Mouse (Mus musculus) CH12.LX (cell line): ENCODE data around the gene Sh3glb2. TPM values are rescaled to one million over a fixed set of nuclear protein-coding genes. Genes with fewer than 3 reads are reported as not detected.

ENCODE experiments used
- DNase-seq: peaks from one replicate; pipeline ENCODE4 v3.0.0-alpha.2; 2013; ENCODE audit errors: extremely low read depth
- H3K27ac ChIP-seq: 2 replicates; pipeline ENCODE4 v1.5.1; 2012; ENCODE audit warnings: low read depth, mild to moderate bottlenecking, control low read depth, moderate library complexity; ENCODE audit not compliant: insufficient read depth
- H3K27me3 ChIP-seq: replicated peaks from 2 replicates; pipeline ENCODE3; 2012; ENCODE audit warnings: inconsistent platforms
- H3K36me3 ChIP-seq, 2 experiments: replicated peaks in 1 of 2; 2 replicates each; pipeline versions ENCODE3 to v1.6.1; 2012; ENCODE audit warnings: inconsistent platforms in 1 of 2, low read length in 1 of 2, mild to moderate bottlenecking in 1 of 2, mixed read lengths in 1 of 2, moderate library complexity in 1 of 2; ENCODE audit not compliant: control insufficient read depth in 1 of 2, insufficient read depth in 1 of 2
- H3K4me1 ChIP-seq, 2 experiments: 2 replicates each; pipeline ENCODE4 v1.6.1; 2012; ENCODE audit warnings: inconsistent platforms in 1 of 2, moderate library complexity in 1 of 2; ENCODE audit not compliant: insufficient read depth in 2 of 2, control insufficient read depth in 1 of 2
- H3K4me2 ChIP-seq: 2 replicates; pipeline ENCODE4 v1.6.1; 2012; ENCODE audit warnings: low read depth, mild to moderate bottlenecking, control low read depth; ENCODE audit not compliant: poor library complexity, insufficient read depth, severe bottlenecking
- H3K4me3 ChIP-seq, 3 experiments: fragments of 150-350 bp in 1 of 3; sonication (generic) in 1 of 3; replicated peaks in 1 of 3; 2 replicates each; pipeline versions ENCODE3 to v1.5.1; 2011 to 2012; ENCODE audit warnings: low read depth in 2 of 3, low read length in 2 of 3, mild to moderate bottlenecking in 2 of 3, moderate library complexity in 2 of 3, control low read depth in 1 of 3, improper control_type of control experiment in 1 of 3, inconsistent platforms in 1 of 3, mixed read lengths in 1 of 3; ENCODE audit not compliant: poor library complexity in 1 of 3
- H3K79me2 ChIP-seq: replicated peaks from 2 replicates; pipeline ENCODE4 v1.6.1; 2012; ENCODE audit warnings: mild to moderate bottlenecking, moderate library complexity; ENCODE audit not compliant: control insufficient read depth, poor library complexity, insufficient read depth, severe bottlenecking; ENCODE audit errors: extremely low read depth
- H3K9ac ChIP-seq: 2 replicates; pipeline ENCODE4 v1.6.1; 2012; ENCODE audit warnings: low read depth, mild to moderate bottlenecking, control low read depth, moderate library complexity; ENCODE audit not compliant: insufficient read depth
- H3K9me3 ChIP-seq: replicated peaks from 2 replicates; pipeline ENCODE3; 2012; ENCODE audit warnings: low read length, inconsistent platforms, mixed read lengths
- BHLHE40 ChIP-seq: IDR thresholded peaks from 2 replicates; pipeline ENCODE4 v1.6.1; 2011; ENCODE audit warnings: mild to moderate bottlenecking, low read depth, low read length, improper control_type of control experiment
- CHD2 ChIP-seq: IDR thresholded peaks from 2 replicates; pipeline ENCODE4 v1.6.1; 2011; ENCODE audit warnings: low read length, improper control_type of control experiment
- CTCF ChIP-seq, 2 experiments: IDR thresholded peaks in 1 of 2; conservative IDR thresholded peaks in 1 of 2; 2 replicates each; pipeline ENCODE4 v1.5.1; 2011 to 2012; ENCODE audit warnings: low read depth in 2 of 2, low read length in 2 of 2, improper control_type of control experiment in 1 of 2, inconsistent platforms in 1 of 2, mild to moderate bottlenecking in 1 of 2, moderate library complexity in 1 of 2
- E2F4 ChIP-seq: IDR thresholded peaks from 2 replicates; pipeline ENCODE4 v1.6.1; 2011; ENCODE audit warnings: low read depth, low read length, improper control_type of control experiment; ENCODE audit not compliant: insufficient replicate concordance
- ELF1 ChIP-seq: IDR thresholded peaks from 2 replicates; pipeline ENCODE4 v1.6.1; 2014; ENCODE audit warnings: low read depth, mild to moderate bottlenecking, inconsistent platforms, low read length, improper control_type of control experiment
- ETS1 ChIP-seq: conservative IDR thresholded peaks from 2 replicates; pipeline ENCODE4 v1.6.1; 2012; ENCODE audit warnings: low read depth, mild to moderate bottlenecking, inconsistent platforms, low read length, improper control_type of control experiment, moderate library complexity
- GABPA ChIP-seq: IDR thresholded peaks from 2 replicates; pipeline ENCODE4 v1.6.1; 2012; ENCODE audit warnings: low read depth, low read length, improper control_type of control experiment, inconsistent platforms; ENCODE audit not compliant: insufficient replicate concordance
- IRF4 ChIP-seq: IDR thresholded peaks from 2 replicates; pipeline ENCODE4 v1.6.1; 2014; ENCODE audit warnings: low read depth, mild to moderate bottlenecking, inconsistent platforms, low read length, improper control_type of control experiment
- JUND ChIP-seq: conservative IDR thresholded peaks from 2 replicates; pipeline ENCODE4 v1.6.1; 2011; ENCODE audit warnings: low read depth, low read length, improper control_type of control experiment
- KAT2A ChIP-seq: IDR thresholded peaks from 2 replicates; pipeline ENCODE4 v1.6.1; 2012; ENCODE audit warnings: low read length, improper control_type of control experiment, inconsistent platforms; ENCODE audit not compliant: insufficient replicate concordance
- MAFK ChIP-seq: IDR thresholded peaks from 2 replicates; pipeline ENCODE4 v1.6.1; 2011; ENCODE audit warnings: low read length, improper control_type of control experiment; ENCODE audit not compliant: insufficient replicate concordance
- MEF2A ChIP-seq: IDR thresholded peaks from 2 replicates; pipeline ENCODE4 v1.6.1; 2014; ENCODE audit warnings: low read depth, mild to moderate bottlenecking, inconsistent platforms, low read length, improper control_type of control experiment, borderline replicate concordance
- MYC ChIP-seq: IDR thresholded peaks from 2 replicates; pipeline ENCODE4 v1.6.1; 2011; ENCODE audit warnings: low read depth, mild to moderate bottlenecking, improper control_type of control experiment, low read length
- NELFE ChIP-seq: IDR thresholded peaks from 2 replicates; pipeline ENCODE4 v1.6.1; 2011; ENCODE audit warnings: low read depth, low read length, improper control_type of control experiment
- NRF1 ChIP-seq: IDR thresholded peaks from 2 replicates; pipeline ENCODE4 v1.6.1; 2014; ENCODE audit warnings: low read depth, mild to moderate bottlenecking, inconsistent platforms, low read length, improper control_type of control experiment, moderate library complexity
- PAX5 ChIP-seq: IDR thresholded peaks from 2 replicates; pipeline ENCODE4 v1.6.1; 2012; ENCODE audit warnings: low read length, inconsistent platforms, mixed read lengths
- POLR2AphosphoS2 ChIP-seq: IDR thresholded peaks from 2 replicates; pipeline ENCODE4 v1.6.1; 2011; ENCODE audit warnings: low read depth, low read length, improper control_type of control experiment
- RAD21 ChIP-seq: IDR thresholded peaks from 2 replicates; pipeline ENCODE4 v1.6.1; 2011; ENCODE audit warnings: low read depth, mild to moderate bottlenecking, low read length, improper control_type of control experiment, moderate library complexity
- SIN3A ChIP-seq: IDR thresholded peaks from 2 replicates; pipeline ENCODE4 v1.6.1; 2012; ENCODE audit warnings: low read length, improper control_type of control experiment, inconsistent platforms
- SMC3 ChIP-seq: IDR thresholded peaks from 2 replicates; pipeline ENCODE4 v1.6.1; 2011; ENCODE audit warnings: low read depth, low read length, improper control_type of control experiment
- TBP ChIP-seq: conservative IDR thresholded peaks from 2 replicates; pipeline ENCODE4 v1.6.1; 2011; ENCODE audit warnings: low read depth, low read length, improper control_type of control experiment
- TCF12 ChIP-seq: IDR thresholded peaks from 2 replicates; pipeline ENCODE4 v1.6.1; 2014; ENCODE audit warnings: low read depth, mild to moderate bottlenecking, inconsistent platforms, low read length, improper control_type of control experiment
- USF1 ChIP-seq: IDR thresholded peaks from 2 replicates; pipeline ENCODE4 v1.6.1; 2014; ENCODE audit warnings: low read depth, mild to moderate bottlenecking, inconsistent platforms, low read length, improper control_type of control experiment
- USF2 ChIP-seq: conservative IDR thresholded peaks from 2 replicates; pipeline ENCODE4 v1.6.1; 2011; ENCODE audit warnings: low read depth, low read length, improper control_type of control experiment
- ZC3H11A ChIP-seq: IDR thresholded peaks from 2 replicates; pipeline ENCODE4 v1.6.1; 2012; ENCODE audit warnings: low read depth, mild to moderate bottlenecking, inconsistent platforms, low read length, improper control_type of control experiment
- dilution Hi-C: fragments of 300-500 bp; cut with MboI; formaldehyde crosslinking; loops from 2 replicates; pipeline ENCODE4 v1.14.3; 2020; ENCODE audit warnings: low sequenced_read_pairs; ENCODE audit not compliant: extremely low pct_unique_long_range_greater_than_20kb, extremely low pct_ligation_motif_present
- in situ Hi-C: fragments of 300-500 bp; cut with MboI; formaldehyde crosslinking; loops from 3 replicates; pipeline ENCODE4 v1.14.3; 2019; ENCODE audit warnings: low sequenced_read_pairs, low pct_ligation_motif_present, low pct_unique_long_range_greater_than_20kb, mixed read lengths
- polyA plus RNA-seq: library from polyadenylated mRNA; unstranded; fragments of >175 nt; gene quantifications from 2 replicates; pipeline ENCODE4 v1.2.1, GENCODE M21; 2012; ENCODE audit warnings: low read depth; ENCODE audit not compliant: insufficient read length
- total RNA-seq, 2 experiments: library from RNA; depleted of rRNA; stranded (reverse); fragments of 300-350 nt in 1 of 2; fragments of >200 nt in 1 of 2; gene quantifications; 2 replicates each; pipeline ENCODE4 v1.2.3; 2012 to 2014

Sh3glb2 gene
- total and polyA plus RNA-seq, 3 experiments, result 27.2 to 47.8 (median 38.9) TPM

- Histone ChIP-seq H3K27ac (no peak overlapping the region), H3K9me3 (no peaks in the 10 kb centered on the region), H3K27me3 (no peaks in the 10 kb centered on the region), H3K36me3 (peaks cover 44 to 86% of the 10 kb centered on the region in 2 experiments), H3K4me3 (no peak overlapping the region), H3K9ac (no peak overlapping the region), H3K4me2 (no peak overlapping the region), H3K79me2 (no peaks in the 10 kb centered on the region), H3K4me1 (no peaks in the 10 kb centered on the region)
- dilution Hi-C loops, result no loop called here
- in situ Hi-C loops, result no loop called here
- no peak for TF ChIP-seq E2F4
- TF ChIP-seq NELFE, result no peak
- TF ChIP-seq ELF1, result no peak
- no peak for TF ChIP-seq USF2
- TF ChIP-seq SIN3A, result no peak
- no peak for TF ChIP-seq ETS1
- no peak for TF ChIP-seq PAX5
- no peak for DNase-seq
Observed at GRCm38 (mm10) chr2:30375893-30376292, 16.8 kb upstream of the Sh3glb2 start.

GRCm38 (mm10) chr2:30372726-30373125, 13.6 kb upstream of the Sh3glb2 start:
- H3K4me1 ChIP-seq, result no peaks in the 10 kb centered on the region
- no peak overlapping the region for H3K9ac ChIP-seq
- TF ChIP-seq TBP (no peak), MYC (no peak), E2F4 (no peak), CTCF (conservative IDR thresholded peaks at IDR 0.05 in 1 of 2, IDR thresholded peaks at IDR 0.05 in 1 of 2; ENCODE audit: low read depth in 2 of 2, low read length in 2 of 2) (no peak), CHD2 (no peak), KAT2A (no peak), IRF4 (no peak)
- in situ Hi-C loops, result no loop called here
- peaks cover 50 to 89% of the 10 kb centered on the region in 2 experiments for H3K36me3 ChIP-seq
- H3K4me3 ChIP-seq, result no peak overlapping the region
- no peaks in the 10 kb centered on the region for H3K27me3 ChIP-seq
- no peak for DNase-seq
- no peaks in the 10 kb centered on the region for H3K9me3 ChIP-seq
- dilution Hi-C loops, result no loop called here
- no peak overlapping the region for H3K27ac ChIP-seq
- no peak overlapping the region for H3K4me2 ChIP-seq
- no peaks in the 10 kb centered on the region for H3K79me2 ChIP-seq

GRCm38 (mm10) chr2:30371544-30371943, 12.4 kb upstream of the Sh3glb2 start:
- Histone ChIP-seq H3K79me2 (no peaks in the 10 kb centered on the region), H3K4me1 (no peaks in the 10 kb centered on the region), H3K9ac (no peak overlapping the region), H3K36me3 (peaks cover 43 to 87% of the 10 kb centered on the region in 2 experiments), H3K27me3 (no peaks in the 10 kb centered on the region), H3K4me3 (no peak overlapping the region), H3K9me3 (no peaks in the 10 kb centered on the region), H3K27ac (no peak overlapping the region), H3K4me2 (no peak overlapping the region)
- TF ChIP-seq USF1 (no peak), IRF4 (no peak), JUND (no peak), MAFK (no peak), TCF12 (no peak), SMC3 (no peak), NRF1 (no peak), ZC3H11A (no peak), GABPA (no peak), RAD21 (no peak), BHLHE40 (no peak), POLR2AphosphoS2 (no peak), MEF2A (no peak)
- dilution Hi-C loops, result no loop called here
- in situ Hi-C loops, result no loop called here
- no peak for DNase-seq
